In genomic region chr3:121418850-121419435, GRCm38 (mm10) we compare ENCODE assay signal across 11 mouse cellular contexts. TPM values are rescaled to one million over a fixed set of nuclear protein-coding genes. Genes with fewer than 3 reads are reported as not detected.
DNase-seq lines count a peak whose midpoint lies in the region; ATAC-seq and TF ChIP-seq lines count a peak whose summit lies in the region.
"Had no signal": no experiment of that assay in that cellular context is flagged by ENCODE, and none has a peak within 500 bp of the region (broad histone marks: within the 10 kb centered on the region; RNA-seq: fewer than 3 reads in every experiment).

No protein-coding gene starts in this region.

- no peaks in the 10 kb centered on the region for H3K27me3 ChIP-seq in hindbrain, embryonic 13.5 days
- H3K27me3 ChIP-seq in hindbrain, embryonic 16.5 days (replicated peaks; ENCODE audit: control insufficient read depth, insufficient read depth, low read length): no peaks in the 10 kb centered on the region
- no peaks in the 10 kb centered on the region for H3K27me3 ChIP-seq in ES-Bruce4 (ENCODE audit: control insufficient read depth, insufficient read depth, low read length, poor library complexity, severe bottlenecking)
- no peaks in the 10 kb centered on the region for H3K27me3 ChIP-seq in liver, embryonic 11.5 days (replicated peaks; ENCODE audit: control insufficient read depth, insufficient read depth, low read length)
- H3K27me3 ChIP-seq: midbrain, embryonic 15.5 days had no signal

- WGBS in hindbrain, embryonic 13.5 days: 74% methylated on average over 9 of the region's 9 CpGs
- 82% methylated on average over 9 of the region's 9 CpGs for WGBS in hindbrain, embryonic 16.5 days
- 80% methylated on average over 9 of the region's 9 CpGs for WGBS in liver, embryonic 11.5 days

- H3K9ac ChIP-seq in hindbrain, embryonic 13.5 days: no peak overlapping the region
- H3K9ac ChIP-seq in hindbrain, embryonic 16.5 days (ENCODE audit: low read depth, low read length): no peak overlapping the region
- peak overlapping the region; percentile 29; the same call in 1 of the 2 replicates for H3K9ac ChIP-seq in ES-Bruce4 (ENCODE audit: low read depth, poor library complexity, severe bottlenecking)
- no peak overlapping the region for H3K9ac ChIP-seq in liver, embryonic 11.5 days (ENCODE audit: low read depth, low read length)
- H3K9ac ChIP-seq: midbrain, embryonic 15.5 days had no signal

- no peaks in the 10 kb centered on the region for H3K36me3 ChIP-seq in hindbrain, embryonic 13.5 days
- no peaks in the 10 kb centered on the region for H3K36me3 ChIP-seq in hindbrain, embryonic 16.5 days (ENCODE audit: control insufficient read depth, insufficient read depth, low read length)
- no peaks in the 10 kb centered on the region for H3K36me3 ChIP-seq in ES-Bruce4 (ENCODE audit: control insufficient read depth, insufficient read depth, low read length, poor library complexity, severe bottlenecking)
- H3K36me3 ChIP-seq in liver, embryonic 11.5 days (ENCODE audit: control insufficient read depth, insufficient read depth, low read length): no peaks in the 10 kb centered on the region
- H3K36me3 ChIP-seq: midbrain, embryonic 15.5 days had no signal

- TF ChIP-seq EP300 in ES-Bruce4 (IDR thresholded peaks at IDR 0.05; ENCODE audit: insufficient read depth, low read depth, low read length): peak; percentile 86

- intact Hi-C loops in left cerebral cortex, postnatal 25 days (cut with DNase I): no loop called here

- H3K4me2 ChIP-seq in hindbrain, embryonic 13.5 days: no peak overlapping the region
- H3K4me2 ChIP-seq in hindbrain, embryonic 16.5 days (ENCODE audit: low read length): no peak overlapping the region
- H3K4me2 ChIP-seq in liver, embryonic 11.5 days: no peak overlapping the region
- H3K4me2 ChIP-seq: midbrain, embryonic 15.5 days had no signal

- H3K9me3 ChIP-seq in hindbrain, embryonic 13.5 days: no peaks in the 10 kb centered on the region
- no peaks in the 10 kb centered on the region for H3K9me3 ChIP-seq in hindbrain, embryonic 16.5 days (ENCODE audit: control insufficient read depth, low read length)
- no peaks in the 10 kb centered on the region for H3K9me3 ChIP-seq in ES-Bruce4 (replicated peaks; ENCODE audit: control insufficient read depth, insufficient read depth, low read length, poor library complexity, severe bottlenecking)
- no peaks in the 10 kb centered on the region for H3K9me3 ChIP-seq in liver, embryonic 11.5 days (ENCODE audit: control insufficient read depth, low read length)
- H3K9me3 ChIP-seq: midbrain, embryonic 15.5 days had no signal

- H3K4me3 ChIP-seq in hindbrain, embryonic 13.5 days: no peak overlapping the region
- no peak overlapping the region for H3K4me3 ChIP-seq in hindbrain, embryonic 16.5 days (ENCODE audit: low read length)
- peak overlapping the region; percentile 34 for H3K4me3 ChIP-seq in ES-Bruce4 (ENCODE audit: low read depth, low read length)
- no peak overlapping the region for H3K4me3 ChIP-seq in liver, embryonic 11.5 days (ENCODE audit: low read depth, low read length)
- H3K4me3 ChIP-seq: midbrain, embryonic 15.5 days had no signal

- peak; percentile 93 for DNase-seq in heart, adult 11 months
- no peak for DNase-seq in heart, adult 9 months (ENCODE audit: low spot score in 2 of 2)
- no peak for DNase-seq in liver, embryonic 11.5 days (ENCODE audit: low spot score)
- DNase-seq in left cerebral cortex, postnatal 25 days (ENCODE audit: low spot score in 2 of 2): no peak
- no peak for DNase-seq in spleen, postnatal 10 days (ENCODE audit: low spot score in 2 of 2)
- DNase-seq: cerebellum, adult 2 months; layer of hippocampus, postnatal 36 days had no signal

- ATAC-seq in hindbrain, embryonic 13.5 days (ENCODE audit: low FRiP score): 0 out of 2 replicates have a peak, but pooled peaks have one; percentile 28
- no peak for ATAC-seq in hindbrain, embryonic 16.5 days
- ATAC-seq in liver, embryonic 11.5 days (replicated peaks; ENCODE audit: low FRiP score): peak; percentile 59
- ATAC-seq: midbrain, embryonic 15.5 days had no signal

- no peak overlapping the region for H3K27ac ChIP-seq in hindbrain, embryonic 13.5 days
- H3K27ac ChIP-seq in hindbrain, embryonic 16.5 days (ENCODE audit: low read depth, low read length): no peak overlapping the region
- H3K27ac ChIP-seq in ES-Bruce4 (ENCODE audit: insufficient read depth, low read length): peak overlapping the region; percentile 87
- H3K27ac ChIP-seq in liver, embryonic 11.5 days (ENCODE audit: low read depth, low read length): no peak overlapping the region
- H3K27ac ChIP-seq: midbrain, embryonic 15.5 days had no signal

- H3K4me1 ChIP-seq in hindbrain, embryonic 13.5 days (replicated peaks): peaks cover 9% of the 10 kb centered on the region; the same call in 1 of the 2 replicates
- no peaks in the 10 kb centered on the region for H3K4me1 ChIP-seq in hindbrain, embryonic 16.5 days (ENCODE audit: control insufficient read depth, insufficient read depth, low read depth, low read length)
- peaks cover 12% of the 10 kb centered on the region for H3K4me1 ChIP-seq in ES-Bruce4 (ENCODE audit: control insufficient read depth, insufficient read depth, low read length)
- H3K4me1 ChIP-seq in liver, embryonic 11.5 days (replicated peaks; ENCODE audit: control insufficient read depth, insufficient read depth, low read length): no peaks in the 10 kb centered on the region
- H3K4me1 ChIP-seq: midbrain, embryonic 15.5 days had no signal

- TF ChIP-seq CTCF in ES-Bruce4 (IDR thresholded peaks at IDR 0.05; ENCODE audit: low read depth, low read length): no peak

- no peak for TF ChIP-seq POLR2A in ES-Bruce4 (IDR thresholded peaks at IDR 0.05; ENCODE audit: insufficient read depth, low read length)

RNA-seq across cellular contexts. Expression of gene Cnn3, which starts 7.4 kb away (rescaled TPM):
- polyA plus RNA-seq in hindbrain, embryonic 13.5 days (2015; fragmentation: Nextera tagmentation; extraction: Ambion mirVana): 633 and 654 TPM in 2 replicates
- 395 and 417 TPM in 2 replicates for polyA plus RNA-seq in hindbrain, embryonic 16.5 days (2015; fragmentation: Nextera tagmentation; extraction: Ambion mirVana)
- 584 and 623 TPM in 2 replicates for polyA plus RNA-seq in ES-Bruce4 (2011; ENCODE audit: insufficient read depth, insufficient read length, low read depth, missing spikeins)
- polyA plus RNA-seq in liver, embryonic 11.5 days (2014; fragmentation: Nextera tagmentation; extraction: Ambion mirVana): 294 and 295 TPM in 2 replicates
- 10 to 100 TPM; 66.1 to 66.7 TPM for total RNA-seq in left cerebral cortex, postnatal 25 days (2021)
